Mouse (Mus musculus) embryo, embryonic 10 days (tissue): ENCODE measurements around the gene Plekhm2.
A peak's percentile ranks its signal among the peaks of the same experiment; 100 is the strongest.

ENCODE experiments used
- DNase-seq: peaks from one replicate; pipeline ENCODE4 v3.0.0-alpha.2; 2015; ENCODE audit warnings: low spot score

Gene Plekhm2

DNA sequence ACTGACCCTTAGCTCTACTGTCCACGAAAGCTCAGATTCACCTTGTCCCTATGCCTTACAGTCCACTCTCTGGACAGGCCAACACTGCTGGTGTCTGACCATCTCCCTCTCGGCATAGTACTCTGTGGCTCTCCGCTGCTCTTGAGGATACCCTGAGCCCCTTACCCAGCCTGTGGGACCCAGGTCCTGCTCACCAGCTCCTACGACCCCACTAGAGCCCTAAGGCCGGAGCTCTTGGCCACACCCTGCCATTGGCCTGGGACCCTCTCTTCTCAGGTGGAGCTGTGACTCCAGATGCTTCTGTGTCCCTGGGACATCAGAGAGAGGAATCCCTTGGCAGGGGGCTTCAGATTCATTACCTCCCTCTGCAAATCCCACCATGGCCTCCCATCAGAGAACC lies 59.3 kb downstream of the Plekhm2 start:
- DNase-seq, result no peak

DNA sequence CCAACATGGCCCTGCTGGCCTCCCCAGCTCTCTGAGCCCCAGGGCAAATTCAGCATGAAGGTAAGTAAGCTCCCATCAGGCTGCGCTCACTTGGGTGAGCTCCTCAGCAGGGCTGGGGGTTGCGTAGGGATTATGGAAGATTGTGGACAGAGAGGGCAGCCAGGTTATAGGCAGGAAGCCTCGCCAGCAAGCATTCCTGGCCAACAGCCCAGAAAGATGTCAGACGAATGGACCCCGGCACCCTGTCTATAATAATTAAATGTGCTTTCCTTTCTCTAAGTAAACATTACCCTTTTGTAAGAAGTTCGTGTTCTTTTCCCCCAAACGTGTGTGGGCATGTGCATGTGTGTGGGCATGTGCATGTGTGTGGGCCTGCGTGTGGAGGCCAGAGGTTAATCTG lies 60.2 kb downstream of the Plekhm2 start:
- DNase-seq, result no peak

DNA sequence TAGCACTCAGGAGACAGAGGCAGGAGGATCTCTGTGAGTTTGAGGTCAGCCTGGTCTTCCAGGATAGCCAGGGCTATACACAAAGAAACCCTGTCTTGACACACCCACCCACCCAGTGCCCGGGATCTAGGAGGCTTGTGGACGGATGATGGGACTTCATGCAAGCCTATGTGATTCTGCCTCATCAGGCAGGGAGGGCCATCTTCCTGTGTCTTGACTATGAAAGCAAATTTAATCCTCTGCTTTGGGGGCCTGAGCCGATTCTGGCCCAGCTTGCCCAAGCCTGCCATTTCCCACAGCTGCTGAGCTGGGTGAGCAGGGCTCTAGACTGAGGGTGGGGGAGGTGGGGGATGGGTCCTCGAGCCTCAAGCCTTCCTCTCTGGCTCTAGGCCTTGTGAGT lies 60.8 kb downstream of the Plekhm2 start:
- DNase-seq, result no peak

DNA sequence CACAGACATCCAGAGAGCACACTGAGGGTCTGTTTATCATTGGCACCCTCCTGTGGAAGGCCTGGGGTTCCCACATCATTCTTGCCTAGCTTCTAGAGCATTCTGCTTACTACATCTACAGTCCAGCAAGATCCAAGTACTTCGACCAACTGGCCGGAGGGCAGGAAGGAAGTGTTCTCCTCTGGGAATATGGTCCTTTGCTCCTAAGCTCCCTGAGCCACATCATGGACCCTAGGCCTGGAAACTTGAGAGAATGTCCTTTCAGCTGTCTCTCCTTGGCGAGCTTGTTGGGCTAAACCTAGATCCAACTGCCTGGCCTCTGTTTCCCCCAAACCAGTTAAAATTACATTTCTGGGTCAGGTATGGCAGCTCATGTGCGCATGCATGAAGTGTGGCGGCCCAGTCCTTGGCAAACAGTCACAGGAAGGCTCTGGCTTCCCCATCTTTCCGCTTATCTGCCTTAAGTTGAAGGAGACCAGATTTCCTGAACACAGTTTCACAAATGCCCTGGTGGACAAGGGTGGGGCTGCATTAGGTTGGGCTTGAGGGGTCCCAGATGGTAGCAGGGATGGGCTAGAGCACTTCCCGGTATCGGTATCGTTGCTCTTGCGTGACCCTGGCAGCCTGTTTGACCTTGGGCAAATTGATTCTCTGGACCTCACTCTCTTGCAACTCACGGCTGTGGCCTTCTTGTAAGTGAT lies 62.0 kb downstream of the Plekhm2 start:
- DNase-seq, result peak; percentile 22

DNA sequence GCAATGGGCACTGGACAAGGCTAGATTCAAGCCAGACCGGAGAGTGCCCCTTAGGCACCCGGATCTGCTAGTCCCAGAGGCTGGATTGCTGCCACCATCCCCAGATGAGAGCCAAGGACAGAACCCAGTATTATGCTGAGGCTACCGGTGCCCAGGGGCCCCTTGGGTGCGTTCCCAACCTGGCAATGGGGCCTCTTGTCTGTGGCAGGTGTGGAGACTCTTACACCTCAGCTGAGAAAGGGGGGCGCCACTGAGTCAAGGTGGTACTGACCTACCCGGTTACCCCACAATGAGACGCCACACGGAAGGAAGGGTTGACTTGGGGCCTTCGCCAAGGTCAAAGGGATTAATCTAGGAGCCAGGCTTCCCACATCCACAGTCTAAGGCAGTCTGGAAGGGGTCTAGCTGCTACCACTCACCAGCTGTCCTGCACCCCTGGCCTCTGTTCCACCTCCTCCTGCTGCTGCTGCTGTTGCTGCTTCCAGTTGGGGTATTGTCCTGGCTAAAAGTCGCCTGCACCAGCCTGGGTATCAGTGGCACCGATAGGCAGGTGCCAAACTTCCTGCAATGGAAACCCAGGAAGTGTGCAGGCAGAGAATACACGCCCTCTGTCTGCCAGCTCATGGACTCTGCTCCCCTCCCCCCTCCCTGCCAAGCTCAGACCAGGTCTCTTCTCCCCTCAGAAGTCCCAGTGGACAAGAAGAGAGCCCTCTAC lies 63.4 kb downstream of the Plekhm2 start:
- no peak for DNase-seq

DNA sequence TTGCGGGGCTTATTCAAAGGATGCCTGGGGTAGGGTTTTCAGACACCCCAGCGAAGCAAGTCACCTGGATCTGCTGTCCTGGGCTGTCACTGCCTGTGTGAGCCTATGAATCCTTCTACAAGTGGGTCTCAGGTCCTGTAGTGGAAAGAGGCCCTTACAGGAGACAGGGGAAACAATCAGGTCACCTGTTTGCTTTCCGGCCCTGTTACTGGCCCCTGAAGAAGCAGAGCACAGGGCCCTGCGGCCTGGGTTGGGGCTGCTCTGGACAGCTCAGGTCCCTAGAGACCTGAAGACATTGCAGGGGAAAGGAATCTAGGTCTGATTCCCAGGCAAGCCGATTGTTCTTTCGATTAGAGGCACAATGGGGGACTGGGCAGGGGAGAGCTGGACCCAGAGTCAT lies 64.3 kb downstream of the Plekhm2 start:
- no peak for DNase-seq

DNA sequence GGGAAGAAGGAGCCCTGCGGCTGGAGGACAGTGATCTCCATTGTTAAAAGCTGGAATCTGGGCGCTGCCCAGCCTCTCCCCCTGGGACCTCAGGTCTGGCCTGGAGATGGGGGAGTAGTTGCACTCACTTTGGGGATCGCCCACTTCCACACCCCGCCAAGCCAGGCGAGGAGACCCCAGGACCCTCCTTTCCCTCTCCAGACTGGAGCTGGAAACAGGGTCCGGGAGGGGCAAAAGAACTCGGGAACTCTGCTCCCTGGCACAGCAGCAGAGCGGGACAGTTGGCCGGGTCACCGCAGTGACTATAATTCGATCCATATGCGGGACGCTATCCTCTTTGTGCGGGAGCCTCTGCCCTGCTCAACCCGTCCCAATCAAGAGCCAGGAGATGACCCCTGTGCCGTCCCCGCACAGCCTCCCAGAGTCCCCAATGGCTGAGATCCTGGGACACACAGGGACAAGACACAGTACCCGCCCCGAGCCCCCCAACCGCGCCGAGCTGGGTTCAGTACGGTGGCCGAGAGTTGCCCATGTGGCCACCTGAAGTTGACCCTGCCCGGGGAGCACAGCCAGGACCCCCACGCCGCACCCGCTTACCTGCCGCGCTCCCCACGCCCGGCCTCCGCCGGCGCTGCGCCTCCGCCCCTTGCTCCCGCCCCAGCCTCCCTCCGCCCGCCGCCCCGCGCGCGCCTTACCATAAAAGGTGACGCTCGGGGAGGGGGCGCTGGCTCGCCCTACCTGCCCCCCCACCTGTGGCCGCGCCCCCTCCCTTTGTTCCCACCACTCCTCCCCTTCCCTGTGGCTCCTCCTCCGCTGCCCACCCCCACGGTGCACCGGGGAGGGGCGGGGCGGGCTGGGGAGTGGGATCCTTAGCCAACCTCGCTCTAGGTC lies 65.2 kb downstream of the Plekhm2 start:
- DNase-seq, result peak; percentile 43

DNA sequence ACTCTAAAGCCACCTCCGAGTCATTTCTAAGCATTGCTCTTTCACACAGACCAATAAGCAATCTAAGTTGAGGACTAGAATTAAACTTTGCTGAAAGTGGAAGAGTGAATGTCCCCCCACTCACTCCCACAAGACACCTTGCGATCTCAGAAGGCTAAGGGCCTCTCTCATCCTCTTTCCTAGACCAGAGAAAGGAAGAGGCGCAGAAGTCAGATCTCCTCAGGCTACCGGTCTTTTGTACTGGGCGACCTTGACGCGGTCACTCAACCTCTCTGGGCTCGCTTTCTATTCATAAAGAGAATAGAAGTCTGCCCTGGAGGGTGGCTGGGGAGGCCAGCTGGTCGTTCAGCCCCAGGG lies 65.8 kb downstream of the Plekhm2 start:
- peak; percentile 42 for DNase-seq

DNA sequence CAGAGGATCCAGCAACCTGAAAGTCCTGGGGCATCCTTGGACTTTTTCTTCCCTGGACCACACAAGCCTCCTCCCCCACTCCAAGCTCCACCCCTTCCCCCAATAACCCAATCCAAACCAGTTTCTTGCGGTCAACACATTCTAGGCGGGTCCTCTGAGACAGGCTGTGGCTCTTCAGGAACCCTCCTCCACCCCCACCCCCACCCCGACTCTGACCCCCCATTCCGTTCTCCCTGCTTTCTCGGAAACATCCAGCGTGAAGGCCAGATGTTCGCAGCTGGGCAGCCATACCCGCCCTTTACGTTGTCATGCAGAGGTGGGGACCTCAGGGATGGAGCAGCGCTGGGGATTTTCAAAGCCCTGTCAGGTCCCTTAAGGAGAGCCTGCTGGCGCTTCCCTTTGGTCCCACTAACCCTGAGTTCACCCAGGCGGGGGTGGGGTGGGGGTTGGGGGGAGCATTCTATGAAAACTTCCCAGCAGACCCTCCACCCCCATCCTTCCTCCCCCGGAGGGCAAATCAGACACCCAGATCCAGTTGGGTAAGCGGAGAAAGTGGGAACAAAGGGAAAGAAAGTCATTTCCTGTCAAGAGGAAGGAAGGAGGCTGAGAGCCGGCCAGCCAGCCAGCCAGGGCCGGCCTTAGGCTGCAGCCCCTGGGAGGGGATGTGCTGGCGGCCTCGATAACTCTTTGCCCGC lies 66.4 kb downstream of the Plekhm2 start:
- peak; percentile 61 for DNase-seq

DNA sequence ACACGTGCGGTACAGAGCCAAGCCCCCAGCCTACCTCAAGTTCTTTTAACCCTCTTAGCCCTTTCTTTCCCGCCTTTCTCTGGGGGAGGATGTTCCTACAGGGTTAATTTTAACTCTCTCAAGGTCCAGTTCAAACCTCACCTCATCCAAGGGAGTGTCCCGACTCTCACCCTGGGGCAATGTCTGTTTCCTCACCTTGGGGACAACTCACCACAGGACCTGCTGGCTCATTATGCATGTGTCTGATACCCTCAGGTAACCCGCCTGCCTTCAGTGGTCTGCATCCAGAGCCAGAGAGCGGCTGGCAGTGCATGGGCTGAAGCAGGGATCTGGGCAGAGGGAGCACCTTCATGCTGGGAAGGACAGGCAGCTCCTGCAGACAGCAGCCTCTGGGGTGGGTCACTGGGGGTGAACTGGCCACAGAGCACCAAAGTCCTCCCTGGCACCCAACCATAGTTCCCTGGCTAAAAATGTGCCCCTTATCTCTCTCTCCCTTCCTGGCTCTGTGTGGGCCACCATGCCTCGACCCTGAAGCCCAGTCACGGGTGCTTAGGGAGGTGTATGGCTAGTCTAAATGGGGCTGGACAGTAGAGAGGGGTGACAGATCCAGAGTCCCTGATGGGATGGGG lies 67.9 kb downstream of the Plekhm2 start:
- DNase-seq, result no peak

DNA sequence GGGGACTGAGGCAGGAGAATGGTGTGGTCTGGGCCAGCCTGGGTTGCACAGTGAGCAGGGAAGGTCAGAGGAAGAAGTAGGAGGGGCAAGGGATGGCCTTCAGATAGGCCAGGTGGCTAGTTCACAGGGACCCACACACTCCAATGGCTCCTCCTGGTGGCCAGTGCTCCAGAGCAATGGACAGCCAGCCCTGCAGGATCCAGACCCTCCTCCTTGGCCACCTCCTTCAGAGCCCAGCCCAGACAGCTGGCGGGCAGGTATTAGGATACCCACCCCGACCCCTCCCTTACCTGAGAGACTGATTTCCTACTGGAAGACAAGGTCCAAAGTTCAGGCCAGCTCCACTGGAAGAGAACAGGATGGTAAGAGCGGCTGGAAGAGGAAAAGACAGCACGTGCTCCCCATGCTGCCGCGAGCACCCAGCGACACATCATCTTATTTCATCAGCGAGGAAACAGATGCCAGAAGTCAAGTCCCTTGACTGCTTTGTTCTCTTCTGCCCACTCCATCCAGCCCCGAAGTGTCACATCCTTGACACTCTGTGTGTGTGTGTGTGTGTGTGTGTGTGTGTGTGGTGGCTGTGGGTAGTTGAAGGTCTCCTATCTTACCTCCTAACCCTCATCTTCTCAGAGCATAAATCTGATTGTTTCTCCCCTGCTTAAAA lies 69.0 kb downstream of the Plekhm2 start:
- peak; percentile 23 for DNase-seq

DNA sequence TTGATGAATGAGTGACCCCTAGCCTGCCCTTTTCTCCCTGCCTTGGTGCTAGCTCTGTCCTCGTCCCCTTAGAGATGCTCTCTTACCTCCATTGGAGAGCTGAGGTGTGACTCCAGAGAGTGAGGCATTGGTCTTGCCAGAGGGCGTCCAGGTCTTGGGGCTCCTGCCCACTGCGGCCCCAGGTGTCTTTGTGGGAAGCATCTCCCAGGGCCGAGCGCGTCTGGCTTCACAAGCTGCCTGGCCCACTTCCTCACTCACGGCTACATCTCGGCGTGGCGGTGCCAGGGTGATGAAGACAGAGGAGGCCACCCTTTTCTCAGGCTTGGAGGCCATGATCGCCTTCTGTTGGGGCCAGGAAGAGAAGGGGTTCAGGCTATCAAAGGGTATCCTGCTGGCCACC lies 69.6 kb downstream of the Plekhm2 start:
- DNase-seq, result no peak

DNA sequence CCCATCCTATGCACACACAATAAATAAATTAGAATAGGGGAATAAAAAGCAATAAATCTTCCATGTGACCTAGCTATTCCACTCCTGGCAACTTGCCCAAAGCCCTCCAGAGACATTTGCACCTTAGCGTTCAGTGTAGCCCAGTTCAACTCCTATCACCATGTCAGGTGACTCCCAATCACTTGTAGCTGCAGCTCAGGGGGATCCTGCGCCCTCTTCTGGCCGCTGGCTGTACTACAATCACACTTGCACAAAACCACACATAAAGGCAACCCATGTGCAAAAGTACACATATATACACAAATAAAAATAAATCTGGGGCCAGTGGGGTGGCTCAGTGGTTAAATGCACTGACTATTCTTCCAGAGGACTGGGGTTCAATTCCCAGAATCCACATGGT lies 73.2 kb downstream of the Plekhm2 start:
- peak; percentile 28 for DNase-seq

DNA sequence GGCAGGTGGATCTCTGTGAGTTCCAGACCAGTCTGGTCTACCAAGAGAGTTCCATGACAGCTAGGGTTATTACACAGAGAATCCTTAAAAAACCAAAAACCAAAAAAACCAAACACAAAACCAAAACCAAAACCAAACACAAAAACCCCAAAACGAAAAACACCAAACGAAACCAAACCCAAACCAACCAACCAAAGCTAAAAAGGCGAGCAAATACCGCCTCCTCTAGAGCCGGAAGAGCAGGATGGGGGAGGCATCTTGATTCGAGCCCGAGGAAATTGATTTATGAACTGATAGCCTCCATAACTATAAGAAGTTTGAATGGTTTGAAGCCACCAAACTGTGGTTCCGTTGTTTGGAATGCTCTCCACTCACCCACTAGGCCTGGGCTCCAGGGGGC lies 80.8 kb downstream of the Plekhm2 start:
- no peak for DNase-seq

DNA sequence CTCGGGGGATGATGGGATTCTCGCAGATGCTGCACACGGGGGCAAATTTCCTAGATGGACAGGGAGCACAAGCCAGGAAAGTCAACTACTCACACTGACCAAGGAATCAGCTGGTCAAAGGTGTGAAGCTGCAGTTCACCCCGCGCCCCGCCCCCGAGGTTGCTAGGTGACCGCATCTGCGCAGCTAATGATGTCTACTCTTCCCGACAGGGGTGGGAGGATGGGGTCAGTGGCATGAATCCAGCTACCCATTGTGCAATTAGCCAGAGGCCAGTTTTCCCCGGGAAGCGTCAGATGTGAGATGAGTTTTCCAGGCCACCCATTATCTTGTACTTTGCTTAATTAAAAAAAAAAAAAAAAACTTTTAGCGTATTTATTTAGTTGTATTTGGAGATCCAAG lies 83.6 kb downstream of the Plekhm2 start:
- no peak for DNase-seq

DNA sequence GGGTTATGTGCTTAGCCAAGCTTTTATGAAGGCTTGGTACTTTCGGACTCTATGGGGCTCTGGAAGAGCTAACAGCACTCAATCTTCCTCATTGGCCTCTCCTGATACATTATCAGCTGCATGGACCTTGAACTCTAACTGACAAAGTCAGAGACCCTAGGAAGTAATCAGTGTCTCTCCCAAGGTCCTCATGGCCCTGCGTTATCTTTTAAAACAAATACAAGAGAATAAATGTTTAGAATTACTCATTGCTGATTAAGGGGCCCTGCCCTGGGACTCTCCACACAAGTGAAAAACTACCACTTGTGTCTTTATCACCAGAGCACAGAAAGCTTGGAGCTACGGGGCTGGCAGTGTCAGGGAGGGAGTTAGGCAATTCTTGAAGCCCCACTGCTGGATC lies 85.9 kb downstream of the Plekhm2 start:
- DNase-seq, result no peak

DNA sequence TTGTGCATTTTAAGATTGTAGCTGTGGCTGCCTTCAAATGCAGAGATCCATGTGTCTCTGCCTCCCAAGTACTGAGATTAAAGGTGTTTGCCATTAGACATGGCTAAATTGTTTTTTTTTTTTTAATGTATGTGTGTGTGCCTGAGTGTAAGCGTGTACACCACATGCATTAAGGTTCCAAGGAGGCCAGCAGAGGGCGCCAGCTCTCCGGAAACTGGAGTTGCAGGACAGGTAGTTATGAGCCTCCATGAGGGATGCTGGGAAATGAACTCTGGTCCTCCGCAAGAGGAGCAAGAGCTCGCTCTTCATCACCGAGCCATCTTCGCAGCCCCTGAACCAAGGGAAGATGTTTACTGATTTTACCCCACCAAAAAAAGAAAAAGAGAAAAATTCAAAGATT lies 87.8 kb downstream of the Plekhm2 start:
- DNase-seq, result no peak

DNA sequence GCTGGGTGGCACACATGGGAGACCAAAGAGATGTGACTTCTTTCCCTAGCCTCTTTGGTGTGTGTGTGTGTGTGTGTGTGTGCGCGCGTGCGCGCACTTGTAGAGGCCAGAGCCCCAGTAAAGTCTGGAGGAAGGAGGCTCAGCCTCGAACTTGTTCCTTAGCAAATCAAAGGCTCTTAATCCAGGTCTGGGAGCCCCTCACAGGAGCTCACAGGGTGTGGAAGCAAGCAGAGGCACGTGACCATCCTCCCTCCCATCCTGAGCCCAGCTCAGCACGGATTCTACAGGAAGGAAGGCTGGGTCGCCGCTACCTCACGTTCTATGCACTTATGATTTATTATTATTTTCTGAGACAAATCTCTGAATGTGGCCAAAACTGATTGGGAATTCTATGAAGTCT lies 88.3 kb downstream of the Plekhm2 start:
- no peak for DNase-seq
